Mouse (Mus musculus): Measurements from ENCODE around the gene Plxna2.

GRCm38 (mm10) chr1:194688161-194688560 lies 70.1 kb downstream of the Plxna2 start:
- TF ChIP-seq POLR2A (IDR thresholded peaks at IDR 0.05; ENCODE audit: control insufficient read depth, extremely low read depth, insufficient read depth, low read length, poor library complexity) (no peak), CTCF (IDR thresholded peaks at IDR 0.05; ENCODE audit: borderline replicate concordance, control insufficient read depth, extremely low read depth, insufficient read depth, low read length, poor library complexity) (no peak)
